Mouse (Mus musculus): Measurements from ENCODE around the gene Dpy19l3. TPM values are rescaled to one million over a fixed set of nuclear protein-coding genes. Genes with fewer than 3 reads are reported as not detected.

Dpy19l3 gene
- polyA plus RNA-seq, 1 experiment from 2014 or later: 27.9 TPM

GRCm38 (mm10) chr7:35744771-35745170 lies 9.5 kb downstream of the Dpy19l3 start:
- H3K27ac ChIP-seq: no peak overlapping the region
- peaks cover 99% of the 10 kb centered on the region for H3K36me3 ChIP-seq
- DNase-seq (ENCODE audit: low spot score): no peak
- 0 out of 2 replicates have a peak, but pooled peaks cover 2% of the 10 kb centered on the region for H3K4me1 ChIP-seq (replicated peaks)
- H3K4me3 ChIP-seq: no peak overlapping the region
- WGBS: 94% methylated on average over 9 of the region's 9 CpGs
- H3K9me3 ChIP-seq: no peaks in the 10 kb centered on the region
- H3K27me3 ChIP-seq (ENCODE audit: insufficient read depth, poor library complexity, severe bottlenecking): no peaks in the 10 kb centered on the region

GRCm38 (mm10) chr7:35742310-35742709 lies 11.9 kb downstream of the Dpy19l3 start:
- no peak for DNase-seq (ENCODE audit: low spot score)
- Histone ChIP-seq H3K4me1 (replicated peaks) (0 out of 2 replicates have a peak, but pooled peaks cover 2% of the 10 kb centered on the region), H3K27ac (no peak overlapping the region), H3K36me3 (peaks cover 99% of the 10 kb centered on the region), H3K4me3 (no peak overlapping the region), H3K27me3 (ENCODE audit: insufficient read depth, poor library complexity, severe bottlenecking) (no peaks in the 10 kb centered on the region), H3K9me3 (peaks cover 11% of the 10 kb centered on the region; the same call in 1 of the 2 replicates)
- 95% methylated on average over 5 of the region's 5 CpGs for WGBS

- H3K36me3 ChIP-seq: peaks cover 99% of the 10 kb centered on the region
- H3K9me3 ChIP-seq: peaks cover 13% of the 10 kb centered on the region; the same call in 1 of the 2 replicates
- no peak overlapping the region for H3K4me3 ChIP-seq
- H3K27me3 ChIP-seq (ENCODE audit: insufficient read depth, poor library complexity, severe bottlenecking): no peaks in the 10 kb centered on the region
- WGBS: 87% methylated on average over 5 of the region's 5 CpGs
- DNase-seq (ENCODE audit: low spot score): no peak
- no peaks in the 10 kb centered on the region for H3K4me1 ChIP-seq (replicated peaks)
- no peak overlapping the region for H3K27ac ChIP-seq
Observed at GRCm38 (mm10) chr7:35741858-35742257, 12.4 kb downstream of the Dpy19l3 start.

- Histone ChIP-seq H3K4me3 (no peak overlapping the region), H3K36me3 (peaks cover 95% of the 10 kb centered on the region), H3K27me3 (ENCODE audit: insufficient read depth, poor library complexity, severe bottlenecking) (no peaks in the 10 kb centered on the region), H3K9me3 (peaks cover 13% of the 10 kb centered on the region; the same call in 1 of the 2 replicates), H3K27ac (no peak overlapping the region), H3K4me1 (replicated peaks) (no peaks in the 10 kb centered on the region)
- 92% methylated on average over 5 of the region's 5 CpGs for WGBS
- peak; percentile 47 for DNase-seq (ENCODE audit: low spot score)
Observed at GRCm38 (mm10) chr7:35740489-35741230, 13.6 kb downstream of the Dpy19l3 start.

- Histone ChIP-seq H3K27ac (no peak overlapping the region), H3K4me3 (no peak overlapping the region), H3K4me1 (replicated peaks) (no peaks in the 10 kb centered on the region), H3K9me3 (peaks cover 13% of the 10 kb centered on the region; the same call in 1 of the 2 replicates), H3K27me3 (ENCODE audit: insufficient read depth, poor library complexity, severe bottlenecking) (no peaks in the 10 kb centered on the region), H3K36me3 (peaks cover 95% of the 10 kb centered on the region)
- DNase-seq (ENCODE audit: low spot score): no peak
Observed at GRCm38 (mm10) chr7:35738871-35739270, 15.4 kb downstream of the Dpy19l3 start.

DNA sequence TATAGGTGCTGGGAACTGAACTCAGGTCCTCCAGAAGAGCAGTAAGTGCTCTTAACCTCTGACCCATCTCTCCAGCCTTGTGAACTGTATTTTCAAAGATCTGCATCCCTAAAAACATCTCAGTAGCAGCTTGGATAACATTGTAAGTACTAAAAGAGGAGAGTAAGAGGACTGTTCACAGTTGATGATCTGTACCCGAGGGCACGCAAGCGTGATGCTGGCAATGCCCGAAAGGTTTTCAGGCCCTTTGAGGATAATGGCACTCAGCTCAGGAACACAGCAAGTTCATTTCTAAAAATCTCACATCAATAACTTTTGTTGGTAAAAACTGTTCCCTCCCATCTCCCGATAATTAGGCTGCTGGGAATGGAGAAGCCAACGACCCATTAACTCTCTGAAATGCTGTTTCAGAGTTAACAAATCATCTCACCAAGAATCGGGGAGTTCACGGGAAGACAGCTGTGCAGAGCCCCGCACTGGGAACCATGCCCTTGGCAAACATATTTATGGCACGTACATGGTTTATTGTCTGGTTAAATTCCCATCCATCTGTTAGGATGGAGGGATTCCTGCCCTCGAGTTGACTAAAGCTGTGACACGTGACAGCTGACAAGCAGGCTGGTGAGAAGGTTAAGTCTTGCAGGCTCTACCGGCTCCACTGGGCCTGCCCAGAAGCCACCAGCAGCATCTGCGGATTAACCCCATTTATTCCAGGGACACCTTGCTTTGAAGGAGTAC lies 20.8 kb downstream of the Dpy19l3 start:
- H3K36me3 ChIP-seq: peaks cover 67% of the 10 kb centered on the region
- DNase-seq (ENCODE audit: low spot score): no peak
- no peak overlapping the region for H3K27ac ChIP-seq
- H3K9me3 ChIP-seq: peaks cover 18% of the 10 kb centered on the region
- no peaks in the 10 kb centered on the region for H3K27me3 ChIP-seq (ENCODE audit: insufficient read depth, poor library complexity, severe bottlenecking)
- no peaks in the 10 kb centered on the region for H3K4me1 ChIP-seq (replicated peaks)
- 88% methylated on average over 14 of the region's 14 CpGs for WGBS
- no peak overlapping the region for H3K4me3 ChIP-seq

DNA sequence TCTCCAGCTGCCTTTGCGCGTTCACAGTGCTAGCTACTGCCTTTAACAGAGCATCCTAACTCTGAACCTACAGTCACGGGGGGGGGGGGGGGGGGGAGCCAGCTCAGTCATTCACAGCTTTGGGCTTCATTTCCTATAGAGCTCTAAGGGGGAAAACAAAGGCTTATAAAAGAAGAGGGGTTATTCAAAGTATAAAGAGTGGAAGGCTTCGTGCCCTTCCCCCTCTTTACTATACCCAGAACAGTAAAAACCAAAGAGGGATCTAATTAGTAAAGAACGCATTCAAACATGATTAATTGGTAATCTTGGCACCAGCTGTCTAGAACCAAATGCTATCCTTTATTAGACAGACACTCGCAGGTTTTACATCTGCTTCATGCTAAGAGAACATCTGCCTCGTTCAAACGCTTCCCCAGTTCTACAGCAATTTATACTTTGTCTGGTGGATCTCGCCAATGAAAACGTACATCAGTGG lies 21.6 kb downstream of the Dpy19l3 start:
- H3K9me3 ChIP-seq: peaks cover 23% of the 10 kb centered on the region
- H3K27me3 ChIP-seq (ENCODE audit: insufficient read depth, poor library complexity, severe bottlenecking): no peaks in the 10 kb centered on the region
- DNase-seq (ENCODE audit: low spot score): no peak
- H3K4me3 ChIP-seq: no peak overlapping the region
- H3K4me1 ChIP-seq (replicated peaks): no peaks in the 10 kb centered on the region
- H3K36me3 ChIP-seq: peaks cover 67% of the 10 kb centered on the region
- WGBS: 89% methylated on average over 10 of the region's 10 CpGs
- H3K27ac ChIP-seq: no peak overlapping the region

- Histone ChIP-seq H3K4me1 (replicated peaks) (no peaks in the 10 kb centered on the region), H3K27ac (no peak overlapping the region), H3K36me3 (peaks cover 70% of the 10 kb centered on the region), H3K27me3 (ENCODE audit: insufficient read depth, poor library complexity, severe bottlenecking) (no peaks in the 10 kb centered on the region), H3K4me3 (no peak overlapping the region), H3K9me3 (peaks cover 18% of the 10 kb centered on the region)
- no peak for DNase-seq (ENCODE audit: low spot score)
- 90% methylated on average over 9 of the region's 9 CpGs for WGBS
Observed at GRCm38 (mm10) chr7:35729621-35730031, 24.6 kb downstream of the Dpy19l3 start.

GRCm38 (mm10) chr7:35728376-35728775 lies 25.9 kb downstream of the Dpy19l3 start:
- WGBS: 92% methylated on average over 12 of the region's 12 CpGs

DNA sequence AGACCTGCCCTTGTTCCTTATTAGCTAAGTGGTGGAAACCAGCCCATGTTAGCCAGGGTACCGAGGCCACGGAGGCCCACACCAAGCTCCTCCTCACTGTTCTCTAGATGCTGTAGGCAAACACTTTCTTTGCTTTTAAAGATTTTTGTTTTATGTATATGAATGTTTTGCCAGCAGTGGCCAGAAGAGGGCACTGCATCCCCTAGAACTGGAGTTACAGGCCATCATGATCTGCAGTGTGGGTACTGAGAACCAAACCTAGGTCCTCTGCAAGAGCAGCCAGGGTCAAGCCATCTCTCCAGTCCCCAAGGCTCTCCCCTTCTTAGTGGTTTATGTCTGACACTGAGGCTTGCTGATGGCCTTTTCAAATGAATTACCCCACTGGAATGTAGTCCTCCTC lies 31.2 kb downstream of the Dpy19l3 start:
- no peak overlapping the region for H3K4me3 ChIP-seq
- DNase-seq (ENCODE audit: low spot score): no peak
- H3K27ac ChIP-seq: no peak overlapping the region
- H3K4me1 ChIP-seq (replicated peaks): no peaks in the 10 kb centered on the region
- H3K9me3 ChIP-seq: peaks cover 7% of the 10 kb centered on the region
- peaks cover 98% of the 10 kb centered on the region for H3K36me3 ChIP-seq
- no peaks in the 10 kb centered on the region for H3K27me3 ChIP-seq (ENCODE audit: insufficient read depth, poor library complexity, severe bottlenecking)
- WGBS: 95% methylated on average over 2 of the region's 2 CpGs

More at GRCm38 (mm10) chr7:35728376-35728775, 25.9 kb downstream of the Dpy19l3 start:
- peaks cover 18% of the 10 kb centered on the region for H3K9me3 ChIP-seq
- H3K27ac ChIP-seq: no peak overlapping the region
- H3K4me3 ChIP-seq: no peak overlapping the region
- H3K36me3 ChIP-seq: peaks cover 72% of the 10 kb centered on the region
- H3K27me3 ChIP-seq (ENCODE audit: insufficient read depth, poor library complexity, severe bottlenecking): no peaks in the 10 kb centered on the region
- no peak for DNase-seq (ENCODE audit: low spot score)
- H3K4me1 ChIP-seq (replicated peaks): no peaks in the 10 kb centered on the region

DNA sequence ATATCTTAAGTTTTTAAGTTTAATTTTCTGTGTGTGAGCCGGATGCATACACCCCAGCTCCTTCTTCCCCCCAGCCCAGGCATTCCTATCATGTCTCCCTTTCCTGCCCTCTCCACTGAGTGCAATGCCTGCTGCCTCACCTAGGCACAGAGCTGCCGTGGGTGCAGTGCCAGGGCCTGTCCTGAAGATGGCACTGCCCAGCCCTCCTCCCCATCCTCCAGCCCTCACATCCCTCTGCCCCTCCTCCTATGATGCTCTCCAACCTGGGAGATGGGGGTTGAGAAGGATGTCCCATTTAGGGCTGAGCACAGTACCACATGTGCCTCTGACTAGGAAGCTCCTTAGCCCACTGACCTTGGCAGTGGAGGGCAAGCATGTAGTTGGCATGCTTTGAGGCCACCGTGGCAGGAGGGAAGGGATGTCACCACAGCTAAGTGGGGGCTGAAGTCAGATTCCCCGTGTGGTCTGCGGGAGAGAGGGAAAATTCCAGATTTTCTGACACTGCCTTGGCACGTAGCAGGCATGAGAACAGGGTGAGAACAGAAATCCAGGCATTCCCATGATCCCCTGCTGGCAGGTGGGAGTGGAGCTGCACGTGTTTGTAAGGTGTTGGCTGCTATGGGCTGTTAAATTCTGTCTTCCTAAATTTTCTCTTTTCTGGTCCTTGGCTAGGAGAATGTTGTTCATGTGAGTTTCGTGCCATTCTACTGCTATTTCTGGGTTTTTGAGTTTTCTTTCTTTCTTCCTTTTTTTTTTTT lies 35.7 kb downstream of the Dpy19l3 start:
- no peak for DNase-seq (ENCODE audit: low spot score)
- Histone ChIP-seq H3K9me3 (0 out of 2 replicates have a peak, but pooled peaks cover 4% of the 10 kb centered on the region), H3K36me3 (peaks cover 91% of the 10 kb centered on the region), H3K27me3 (ENCODE audit: insufficient read depth, poor library complexity, severe bottlenecking) (no peaks in the 10 kb centered on the region), H3K4me1 (replicated peaks) (no peaks in the 10 kb centered on the region), H3K27ac (no peak overlapping the region), H3K4me3 (no peak overlapping the region)
- 91% methylated on average over 8 of the region's 8 CpGs for WGBS

DNA sequence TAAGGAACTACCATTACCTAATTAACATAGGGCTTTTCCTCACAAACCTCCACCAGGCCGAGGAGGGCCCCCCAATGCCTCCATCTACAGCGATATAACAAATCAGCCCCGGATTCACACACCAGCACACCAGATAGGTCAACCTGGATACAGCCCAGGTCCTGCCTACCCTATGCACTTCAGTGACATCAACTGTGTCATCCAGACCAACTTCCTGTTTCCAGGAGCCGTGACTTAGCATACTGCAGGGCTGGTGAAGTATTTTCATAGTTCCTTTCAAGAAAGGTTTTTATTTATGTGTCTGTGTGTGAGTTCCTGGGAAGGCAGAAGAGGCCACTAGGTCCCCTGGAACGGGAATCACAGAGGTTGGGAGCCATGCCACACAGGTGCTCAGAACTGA lies 43.9 kb downstream of the Dpy19l3 start:
- Histone ChIP-seq H3K36me3 (peaks cover 80% of the 10 kb centered on the region), H3K4me3 (no peak overlapping the region), H3K9me3 (no peaks in the 10 kb centered on the region), H3K4me1 (replicated peaks) (no peaks in the 10 kb centered on the region), H3K27ac (no peak overlapping the region), H3K27me3 (ENCODE audit: insufficient read depth, poor library complexity, severe bottlenecking) (no peaks in the 10 kb centered on the region)
- 95% methylated on average over 5 of the region's 5 CpGs for WGBS
- no peak for DNase-seq (ENCODE audit: low spot score)

All from hindbrain, embryonic 10.5 days (tissue).